Mouse (Mus musculus): Measurements from ENCODE around the gene Ggt6.

Ggt6 gene
- long read RNA-seq, experiment 1 = 0 reads
- long read RNA-seq, experiment 2 = 0 reads

DNA sequence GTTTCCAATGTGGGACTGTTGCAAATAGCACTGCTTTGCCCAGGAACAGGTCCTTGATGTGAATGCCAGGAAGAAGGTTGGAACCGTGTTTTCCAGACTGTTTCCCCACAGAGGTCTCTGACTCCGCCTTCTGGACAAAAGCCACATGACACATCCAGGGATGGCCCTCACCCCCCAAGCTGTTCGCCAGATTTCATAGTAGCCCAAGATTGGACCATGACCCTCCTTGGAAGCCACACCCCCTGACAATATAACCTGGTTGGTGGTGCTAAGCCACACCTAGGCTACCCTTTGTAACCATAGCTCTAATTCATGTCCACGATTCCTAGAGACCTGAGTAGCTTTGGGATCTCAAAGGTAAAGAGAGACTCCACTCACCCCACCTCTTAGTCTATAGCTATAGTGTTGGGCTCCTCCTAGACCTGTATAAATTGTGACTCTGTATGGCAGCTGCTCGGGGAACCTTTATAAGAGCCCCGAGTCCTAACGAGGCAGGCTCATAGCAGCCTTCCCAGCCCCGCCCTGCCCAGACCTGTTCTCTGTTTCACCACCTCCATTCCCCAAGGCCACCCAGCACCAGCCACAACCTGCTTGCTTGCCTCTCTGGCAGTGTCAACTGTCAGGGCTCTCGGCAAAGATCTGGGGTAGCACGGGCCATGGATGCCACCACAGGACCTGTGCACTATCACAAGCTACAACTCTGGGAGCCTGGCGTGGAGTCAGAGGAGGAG is at the start of gene Ggt6:
Gene Ggt6 (plus strand): TSS at position 564 of the 731 bp plus-strand sequence.
- intact Hi-C loops (cut with DNase I) = loop anchor here (5.0 kb wide), 1 partner anchor 127 kb away; no protein-coding TSS in a partner anchor

DNA sequence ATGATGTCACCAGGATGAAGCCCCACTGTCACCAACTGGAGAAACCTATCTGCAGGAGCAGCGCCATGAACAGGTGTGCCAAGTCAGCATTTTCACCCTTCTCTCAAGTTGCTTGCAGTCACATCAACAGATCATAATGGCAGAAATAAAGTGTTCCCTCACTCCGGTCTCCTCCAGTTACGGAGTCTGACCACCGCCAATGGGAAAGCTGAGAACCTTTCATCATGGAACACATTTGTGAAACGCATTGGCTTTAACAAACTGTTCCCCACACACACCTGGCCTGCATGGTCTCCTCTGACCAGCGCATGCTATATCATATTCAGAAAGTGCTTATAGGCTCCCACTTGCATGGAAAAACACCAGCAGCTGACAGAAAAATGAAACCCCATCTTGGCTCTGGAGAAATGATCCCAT is 47.2 kb upstream of the Ggt6 start:
- intact Hi-C loops (cut with DNase I) = no loop called here

DNA sequence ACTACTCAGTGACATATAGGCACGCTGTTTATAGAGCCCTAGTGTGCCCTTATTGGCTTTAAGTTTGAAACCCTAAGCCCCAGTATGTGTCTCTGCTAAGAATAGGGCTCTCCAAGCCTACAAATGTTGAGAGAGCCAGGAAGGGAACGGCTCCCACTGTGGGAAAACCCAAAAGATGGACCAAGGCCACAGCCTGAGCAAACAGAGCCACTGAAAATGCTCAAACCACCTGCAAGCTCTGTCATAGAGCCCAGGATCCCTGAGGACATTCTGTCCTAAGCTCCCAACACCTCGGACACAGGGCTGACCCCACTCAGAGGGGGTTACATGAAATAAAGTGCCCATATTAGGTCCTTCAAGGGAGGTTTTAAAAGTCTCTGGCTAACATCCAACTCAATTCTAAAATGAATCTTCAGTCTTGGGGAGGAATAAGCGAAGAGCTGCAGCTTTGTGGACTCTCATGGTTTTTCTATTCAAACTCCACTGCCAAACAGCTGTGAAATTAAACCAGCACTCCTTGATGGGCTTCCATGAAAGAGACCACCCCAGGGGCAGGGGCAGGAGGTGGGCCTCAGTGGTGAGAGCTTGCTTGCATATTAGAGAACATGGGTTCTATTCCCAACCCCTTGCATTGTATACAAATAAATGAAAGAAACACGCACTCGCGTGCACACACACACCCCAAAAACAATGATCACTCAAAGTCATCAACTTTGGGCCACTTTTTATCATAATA is 45.8 kb upstream of the Ggt6 start:
- intact Hi-C loops (cut with DNase I) = no loop called here

DNA sequence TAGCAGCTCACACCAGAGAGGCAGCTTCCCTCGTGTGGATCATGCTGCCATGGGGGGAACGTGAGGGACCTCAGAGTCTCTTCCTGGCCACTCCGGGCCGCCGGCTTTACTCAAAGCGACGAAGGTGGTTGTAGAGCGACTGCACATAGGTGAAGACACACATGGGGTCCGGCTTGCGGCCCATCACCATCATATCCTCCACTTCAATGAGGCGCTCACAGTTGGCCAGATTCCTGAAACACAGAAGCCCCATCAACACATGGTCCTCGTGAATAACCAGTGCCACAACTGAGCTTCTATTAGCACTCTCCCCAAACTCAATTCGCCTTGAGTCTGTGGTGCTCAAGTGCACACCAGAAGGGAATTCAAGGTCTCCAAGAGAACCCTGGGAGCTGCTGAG is 44.1 kb upstream of the Ggt6 start:
- intact Hi-C loops (cut with DNase I) = no loop called here

DNA sequence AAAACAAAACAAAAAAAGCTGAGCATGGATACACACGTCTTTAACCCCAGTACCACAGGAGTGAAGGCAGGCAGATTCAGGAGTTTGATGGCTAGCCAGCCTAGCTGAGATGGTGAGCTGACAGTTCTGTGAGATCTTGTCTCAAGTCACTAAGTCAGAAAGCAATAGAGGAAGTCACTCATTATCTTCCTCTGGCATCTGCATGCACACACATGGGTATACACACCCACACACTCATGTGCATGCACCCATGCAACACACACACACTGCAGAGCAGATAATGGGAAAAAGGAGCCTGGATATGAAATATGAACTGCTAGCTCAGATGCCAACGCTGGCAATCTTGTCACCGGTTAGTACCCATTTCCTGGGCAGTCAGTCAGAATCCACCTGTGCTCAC is 42.1 kb upstream of the Ggt6 start:
- intact Hi-C loops (cut with DNase I) = no loop called here

DNA sequence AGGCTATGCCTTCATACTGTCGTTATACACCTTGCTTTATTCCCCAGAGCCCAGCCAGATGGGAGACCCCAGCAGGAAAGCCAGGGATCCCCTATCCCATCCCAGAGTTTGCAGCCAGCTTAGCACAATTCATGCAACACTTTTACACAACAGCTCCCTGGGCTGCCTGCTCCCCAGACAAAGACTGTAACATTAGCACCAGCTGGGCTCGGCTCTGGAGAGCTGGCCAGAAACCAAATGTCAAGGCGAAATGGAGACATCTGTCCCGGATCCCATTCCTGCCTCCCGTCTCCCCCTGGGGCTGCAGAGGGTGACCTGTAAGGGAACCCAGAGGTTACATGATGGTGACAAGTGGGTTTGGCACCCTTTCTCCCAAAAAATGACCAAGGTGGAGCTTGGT is 41.7 kb upstream of the Ggt6 start:
- intact Hi-C loops (cut with DNase I) = no loop called here

DNA sequence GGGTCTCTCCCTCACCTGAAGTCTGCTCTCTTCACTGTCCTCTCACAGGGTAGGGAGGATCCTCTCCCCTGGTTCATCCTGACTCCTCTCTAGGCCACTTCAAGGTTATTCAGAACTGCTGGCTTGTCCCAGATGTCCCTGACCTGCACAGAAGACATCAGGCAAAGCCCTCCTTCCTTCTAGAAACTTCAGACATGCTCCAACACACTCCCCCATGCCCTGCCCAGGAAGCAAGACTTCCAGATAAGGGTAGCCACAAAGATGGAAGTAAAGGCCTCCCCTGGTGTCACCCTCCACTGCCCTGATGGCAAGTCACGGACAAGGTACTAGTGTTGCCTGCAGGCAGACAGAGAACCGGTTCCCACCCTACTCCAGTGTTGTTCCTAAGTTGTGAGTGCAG is 40.6 kb upstream of the Ggt6 start:
- intact Hi-C loops (cut with DNase I) = no loop called here

DNA sequence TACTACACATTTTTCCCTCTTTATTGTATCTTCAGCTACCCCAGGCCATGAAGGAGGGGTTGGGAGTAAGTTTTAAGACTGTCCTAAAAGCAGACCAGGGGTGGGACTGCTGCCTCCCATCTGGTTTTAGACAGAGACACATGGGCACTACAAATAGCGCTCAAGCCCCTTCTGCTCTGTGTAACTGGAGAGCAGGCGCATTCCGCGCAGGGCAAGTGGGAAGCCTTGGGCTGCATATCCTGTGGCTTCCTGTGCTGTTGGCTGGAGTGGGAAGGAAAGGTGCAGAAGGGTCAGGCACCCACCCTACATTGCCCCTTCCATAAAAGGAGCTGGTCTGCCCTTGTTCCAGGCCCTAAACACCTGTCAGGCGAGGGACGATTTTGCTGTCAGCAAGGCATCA is 39.7 kb upstream of the Ggt6 start:
- intact Hi-C loops (cut with DNase I) = no loop called here

DNA sequence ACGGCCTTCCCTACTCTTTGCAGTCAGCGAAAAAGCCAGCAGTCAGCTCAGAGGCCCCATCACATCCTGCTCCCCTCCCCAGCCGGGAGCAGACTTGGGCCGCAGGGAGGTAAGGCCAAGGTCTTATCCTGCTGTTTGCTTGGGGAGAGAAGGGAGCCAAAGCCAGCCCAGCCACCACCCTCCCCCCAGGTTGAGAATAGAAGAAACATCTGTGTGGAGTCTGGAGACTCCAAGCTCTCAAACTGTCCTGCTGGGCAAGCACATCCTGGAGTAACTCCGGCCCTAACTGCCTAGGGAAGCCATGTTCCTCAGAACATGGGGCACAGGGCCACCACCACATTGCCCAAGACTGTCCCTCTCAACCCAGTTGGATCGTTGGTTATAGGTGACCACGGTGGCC is 38.7 kb upstream of the Ggt6 start:
- intact Hi-C loops (cut with DNase I) = no loop called here

DNA sequence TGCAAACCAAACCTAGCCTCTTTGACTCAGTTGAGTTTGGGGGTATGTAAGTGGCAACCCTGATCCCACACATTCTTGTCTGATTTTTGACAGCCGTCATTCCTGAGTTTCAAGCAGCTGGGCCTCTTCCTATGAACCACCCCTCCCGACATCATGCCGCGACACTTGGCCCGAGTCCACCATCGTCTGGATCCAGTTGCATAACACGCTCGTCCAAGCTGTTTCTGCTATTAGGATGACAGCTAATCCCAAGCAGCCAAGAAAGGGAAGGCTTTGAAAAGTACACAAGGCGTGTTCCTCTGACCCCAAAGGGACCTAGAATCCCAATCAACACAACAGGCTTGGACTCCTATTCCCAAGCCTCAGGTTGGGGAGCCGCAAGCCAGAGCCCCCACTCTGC is 38.3 kb upstream of the Ggt6 start:
- intact Hi-C loops (cut with DNase I) = no loop called here

DNA sequence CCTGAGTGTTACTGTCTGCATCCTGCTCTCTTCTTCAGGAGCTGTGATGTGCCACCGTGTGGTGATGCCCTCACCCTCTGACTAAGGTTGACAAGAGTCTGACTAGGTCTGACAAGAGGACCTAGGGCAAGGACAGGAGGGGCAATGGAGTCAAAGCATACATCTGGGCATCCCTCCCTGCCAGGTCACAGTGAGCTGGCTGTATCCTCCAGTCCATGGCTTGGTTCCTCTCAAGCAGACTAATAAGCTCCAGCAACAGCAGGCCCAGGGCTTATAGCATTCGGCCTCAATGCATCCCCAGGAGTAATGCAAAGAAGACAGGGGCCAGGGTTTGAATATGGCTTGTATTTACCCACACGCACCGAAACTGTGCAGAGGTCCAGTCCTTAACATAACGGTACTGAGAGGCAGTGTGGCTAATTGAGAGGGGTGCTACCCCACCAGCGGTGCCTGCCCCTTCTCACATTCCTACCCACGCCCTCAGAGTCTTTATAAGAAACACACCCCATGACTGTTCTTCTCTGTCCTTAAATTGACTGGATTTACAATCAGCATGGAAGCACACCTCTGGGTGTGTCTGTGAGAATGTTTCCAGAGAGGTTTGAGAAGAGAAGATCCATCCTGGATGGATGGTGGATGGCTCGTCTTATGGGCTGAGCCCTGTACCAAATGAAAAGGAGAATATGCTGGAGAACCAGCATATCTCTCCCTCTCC is 37.4 kb upstream of the Ggt6 start:
- intact Hi-C loops (cut with DNase I) = no loop called here

DNA sequence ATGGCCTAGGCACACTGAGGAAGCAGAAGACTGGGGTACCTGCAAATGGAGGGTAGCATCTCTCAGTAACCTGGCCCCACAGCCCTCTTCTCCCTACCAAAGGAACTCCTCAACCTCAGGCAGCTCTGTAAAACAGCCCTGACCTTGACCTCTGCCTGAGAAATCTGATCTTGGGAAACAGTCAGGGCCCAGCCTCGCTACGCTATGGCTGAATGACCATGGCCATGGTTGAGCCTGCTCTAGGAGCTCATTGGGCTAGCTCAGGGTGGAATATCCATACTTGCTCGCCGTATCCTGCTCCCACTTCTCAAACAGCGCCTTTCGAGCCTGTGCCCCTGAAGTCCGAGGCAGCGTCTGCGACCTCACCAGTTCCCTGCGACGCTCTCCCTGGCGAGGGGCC is 34.3 kb upstream of the Ggt6 start:
- intact Hi-C loops (cut with DNase I) = no loop called here

DNA sequence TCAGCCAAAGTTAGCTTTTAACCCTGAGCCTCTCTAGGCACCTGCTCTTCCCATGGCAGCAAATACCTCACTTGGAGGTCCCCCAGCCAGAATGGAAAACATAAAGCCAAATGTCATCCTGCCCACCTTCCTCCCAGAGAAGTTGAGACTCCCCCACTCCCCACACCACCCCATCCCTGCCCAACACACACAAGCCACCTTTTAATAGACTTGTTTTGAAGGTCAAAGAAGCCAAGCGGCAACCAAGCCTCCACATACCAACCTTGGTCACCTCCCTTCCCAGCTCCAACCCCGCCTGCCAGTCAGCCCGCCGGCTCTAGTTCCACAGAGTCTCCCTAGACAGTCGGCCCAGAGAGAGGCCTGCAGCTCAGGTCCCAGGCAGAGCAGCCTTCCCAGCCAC is 33.3 kb upstream of the Ggt6 start:
- intact Hi-C loops (cut with DNase I) = no loop called here

DNA sequence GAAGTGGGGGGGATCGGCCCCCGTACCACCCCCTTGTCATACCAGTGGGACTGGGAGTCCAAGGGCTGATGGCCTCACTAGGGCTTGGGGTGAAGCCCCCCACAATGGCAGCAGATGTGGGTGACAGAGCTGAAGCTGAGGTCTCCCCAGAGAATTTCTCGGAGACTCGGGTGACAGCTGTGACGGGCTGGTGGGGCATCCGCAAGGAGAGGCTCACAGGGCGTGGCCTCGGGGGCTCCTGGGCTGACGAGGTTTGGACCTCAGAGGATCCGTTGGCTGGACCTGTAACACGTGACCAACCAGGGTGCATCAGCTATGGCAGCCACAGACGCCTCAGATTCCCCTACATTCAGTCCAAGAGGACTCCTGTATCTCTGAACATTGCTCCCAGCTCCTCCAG is 32.4 kb upstream of the Ggt6 start:
- intact Hi-C loops (cut with DNase I) = no loop called here

DNA sequence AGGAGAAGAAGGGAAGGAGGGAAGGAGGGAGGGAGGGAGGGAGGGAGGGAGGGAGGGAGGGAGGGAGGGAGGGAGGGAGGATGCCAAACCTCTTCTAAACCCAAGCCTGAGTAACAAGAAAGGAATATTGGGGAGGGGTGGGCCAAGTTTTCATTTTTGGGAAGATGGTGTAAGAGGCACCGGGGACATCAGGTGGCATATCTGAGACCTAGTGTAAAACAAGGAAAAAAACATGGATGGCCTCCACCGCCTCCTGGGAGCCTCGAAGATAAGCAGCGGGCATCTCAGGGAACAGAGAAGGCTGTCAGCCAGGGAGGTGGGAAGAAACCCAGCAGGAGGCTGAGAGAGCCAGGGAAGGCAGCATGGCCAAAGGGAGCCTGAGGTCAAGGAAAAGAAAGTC is 29.8 kb upstream of the Ggt6 start:
- intact Hi-C loops (cut with DNase I) = no loop called here

DNA sequence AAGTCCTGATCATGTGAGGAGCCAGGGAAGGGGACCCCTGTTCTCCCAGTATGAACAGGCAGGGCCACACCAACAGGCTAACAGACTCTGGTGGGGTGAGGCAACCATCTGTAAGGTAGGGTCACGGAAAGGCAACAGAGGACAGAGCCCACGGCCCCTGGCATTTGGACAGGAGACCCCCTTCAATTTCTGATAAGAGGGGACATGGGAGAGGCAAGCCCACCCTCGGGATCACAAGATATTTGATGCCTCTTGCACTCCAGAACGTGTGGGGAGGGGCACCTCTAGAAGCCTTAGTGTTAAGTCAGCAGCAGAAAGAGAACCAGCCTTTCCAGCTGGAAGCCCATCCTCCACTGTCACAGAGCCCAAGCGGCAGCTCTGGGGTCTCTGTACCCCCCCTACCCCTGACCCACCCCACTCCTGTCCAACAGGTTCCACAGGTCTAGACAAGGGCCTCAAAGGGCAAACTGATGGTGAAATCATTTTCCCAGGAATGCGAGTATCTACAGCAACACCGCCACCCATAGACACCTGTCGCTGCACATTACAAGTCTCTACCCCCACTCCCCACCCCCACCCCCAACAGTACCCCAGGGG is 29.1 kb upstream of the Ggt6 start:
- intact Hi-C loops (cut with DNase I) = no loop called here

DNA sequence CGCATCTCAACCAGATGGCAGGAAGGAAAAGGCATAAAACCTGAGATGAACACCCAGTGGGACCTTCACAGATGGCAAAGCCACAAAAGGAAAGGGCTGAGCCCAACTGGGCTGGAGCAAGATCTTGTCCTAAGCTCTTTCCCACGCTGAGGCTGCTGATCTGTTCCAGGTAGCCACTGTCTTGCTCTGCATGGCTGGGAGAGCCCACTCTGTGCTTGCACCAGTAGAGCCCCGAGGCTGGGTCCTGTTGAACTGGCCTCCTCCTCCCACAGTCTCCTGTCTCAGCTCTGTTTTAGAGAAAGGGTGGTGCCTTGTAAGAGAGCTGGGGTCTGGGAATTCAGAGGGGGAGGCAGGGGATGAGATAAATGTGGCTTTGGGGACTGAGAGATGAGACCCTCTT is 28.2 kb upstream of the Ggt6 start:
- intact Hi-C loops (cut with DNase I) = no loop called here

DNA sequence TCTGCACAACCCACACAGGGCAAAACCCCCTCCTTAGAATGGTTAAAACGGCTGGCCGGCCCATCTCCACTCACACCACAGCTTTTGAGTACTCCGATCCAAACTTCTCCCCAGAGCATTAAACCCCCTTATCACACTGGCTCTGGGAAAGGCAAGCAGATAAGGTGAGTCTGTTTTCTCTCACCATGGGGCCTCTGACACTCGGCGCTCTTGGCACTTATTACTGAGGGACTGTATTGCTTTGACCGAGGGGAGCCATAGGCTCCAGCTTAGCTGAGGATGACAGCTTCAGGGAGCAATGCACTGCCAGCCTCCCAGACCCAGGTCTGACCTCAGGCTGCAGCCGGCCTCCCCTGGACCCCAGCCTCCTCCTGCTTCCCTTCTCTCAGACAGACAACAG is 27.8 kb upstream of the Ggt6 start:
- intact Hi-C loops (cut with DNase I) = no loop called here

DNA sequence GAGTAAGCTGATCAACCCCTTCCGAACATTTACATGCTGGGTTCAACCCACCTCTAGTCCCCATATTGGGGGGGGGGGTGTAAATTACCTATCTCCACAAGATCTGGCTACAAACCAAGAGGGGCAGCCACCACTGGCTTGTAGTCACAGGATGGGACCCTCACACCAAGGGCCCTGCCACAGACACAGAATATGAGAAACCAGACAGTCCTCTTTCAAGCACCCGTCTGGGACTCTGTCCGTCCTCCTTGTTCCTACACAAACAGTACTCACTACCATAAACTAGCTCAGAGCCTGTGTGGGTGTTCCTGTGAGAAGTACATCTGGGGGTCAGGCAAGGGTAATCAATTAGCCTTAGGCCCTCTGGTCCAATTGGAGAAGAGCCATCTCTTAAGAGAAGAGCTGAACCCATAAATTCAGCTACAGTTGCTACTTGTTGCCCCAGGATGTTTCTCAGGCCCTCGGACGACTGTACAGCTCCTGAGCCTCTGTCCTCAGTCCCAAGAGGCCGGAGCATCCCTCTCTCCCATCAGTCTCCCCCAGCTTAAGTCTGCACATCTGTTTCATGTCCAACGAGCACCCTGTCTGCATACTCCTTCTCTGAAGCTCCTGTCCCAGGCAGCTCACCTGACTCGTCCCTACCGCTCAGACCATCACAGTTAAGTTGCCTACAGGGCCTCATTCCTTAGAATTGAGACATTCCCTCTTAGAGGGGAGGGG is 26.7 kb upstream of the Ggt6 start:
- intact Hi-C loops (cut with DNase I) = no loop called here

DNA sequence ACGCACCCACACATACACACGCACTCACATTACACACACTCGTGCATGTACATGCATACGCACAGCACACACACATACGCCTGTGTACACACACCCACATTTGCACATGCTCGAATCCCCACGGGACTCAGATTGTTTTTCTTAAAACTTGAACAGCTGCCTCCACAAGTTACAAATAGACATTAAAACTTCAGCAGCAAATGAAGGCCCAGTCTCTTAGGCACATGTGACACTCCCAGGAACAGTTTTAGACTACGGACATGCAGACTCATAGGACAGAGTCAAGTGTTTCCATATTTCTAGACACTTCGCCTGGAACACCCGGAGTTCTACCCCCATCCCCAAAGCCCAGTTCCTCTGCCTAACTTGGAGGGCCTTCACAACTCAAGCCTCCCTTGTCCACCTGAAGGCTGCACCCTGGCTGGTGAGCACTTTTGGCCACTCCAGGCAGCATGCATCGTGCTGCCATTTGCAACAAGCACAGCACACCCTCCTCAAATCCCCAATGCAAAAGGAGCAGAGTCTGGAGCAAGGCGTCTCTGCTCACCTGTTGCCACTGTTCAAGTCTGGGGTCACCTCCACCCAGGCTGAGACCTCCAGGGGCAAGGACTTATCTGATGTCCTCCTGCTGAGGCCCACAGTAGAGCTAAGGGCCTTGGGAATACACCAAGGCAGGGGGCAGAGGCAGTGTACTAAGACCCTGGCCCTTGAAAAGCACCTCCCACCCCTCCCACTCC is 25.5 kb upstream of the Ggt6 start:
- intact Hi-C loops (cut with DNase I) = no loop called here

All from adrenal gland (tissue).